Mouse (Mus musculus) cerebellum, postnatal 36 days (tissue): ENCODE data around the gene Agxt.

Source experiments
- DNase-seq, 2 experiments: peaks; one replicate each; pipeline ENCODE4 v3.0.0; 2021 to 2022; ENCODE audit warnings: mixed read lengths in 2 of 2

Agxt gene

GRCm38 (mm10) chr1:93135036-93135526 lies at the start of gene Agxt:
TSS of gene Agxt (plus strand) at chr1:93135240.
- no peak for DNase-seq

- no peak for DNase-seq
Observed at GRCm38 (mm10) chr1:93092582-93092981, 42.5 kb upstream of the Agxt start.

GRCm38 (mm10) chr1:93098956-93099355 lies 36.1 kb upstream of the Agxt start:
- DNase-seq: no peak

GRCm38 (mm10) chr1:93100243-93100575 lies 34.8 kb upstream of the Agxt start:
- peak in 1 of 2 experiments; percentile 49 for DNase-seq

GRCm38 (mm10) chr1:93100576-93101491 lies 34.2 kb upstream of the Agxt start:
- DNase-seq: peak; percentile 64

GRCm38 (mm10) chr1:93101571-93102061 lies 33.4 kb upstream of the Agxt start, which contains the start of gene Kif1a:
TSS of gene Kif1a (minus strand) at chr1:93101951.
- DNase-seq: peak; percentile 83 to 90

- DNase-seq: no peak
Observed at GRCm38 (mm10) chr1:93102700-93103099, 32.3 kb upstream of the Agxt start.

- peak; percentile 69 to 75 for DNase-seq
Observed at GRCm38 (mm10) chr1:93114713-93115463, 20.2 kb upstream of the Agxt start.

- DNase-seq: no peak
Observed at GRCm38 (mm10) chr1:93115471-93115870, 19.6 kb upstream of the Agxt start.

- no peak for DNase-seq
Observed at GRCm38 (mm10) chr1:93118816-93119215, 16.2 kb upstream of the Agxt start.

- no peak for DNase-seq
Observed at GRCm38 (mm10) chr1:93123179-93123854, 11.7 kb upstream of the Agxt start.

GRCm38 (mm10) chr1:93124066-93124465 lies 11.0 kb upstream of the Agxt start:
- no peak for DNase-seq

- no peak for DNase-seq
Observed at GRCm38 (mm10) chr1:93125256-93125655, 9.8 kb upstream of the Agxt start.

- DNase-seq: no peak
Observed at GRCm38 (mm10) chr1:93128209-93128608, 6.8 kb upstream of the Agxt start.

GRCm38 (mm10) chr1:93128710-93129349 lies 6.2 kb upstream of the Agxt start:
- peak; percentile 69 to 70 for DNase-seq

GRCm38 (mm10) chr1:93130242-93130983 lies 4.6 kb upstream of the Agxt start:
- no peak for DNase-seq

GRCm38 (mm10) chr1:93132676-93133075 lies 2.4 kb upstream of the Agxt start:
- no peak for DNase-seq

- DNase-seq: no peak
Observed at GRCm38 (mm10) chr1:93138534-93138933, 3.5 kb downstream of the Agxt start.

- DNase-seq: no peak
Observed at GRCm38 (mm10) chr1:93139713-93140112, 4.7 kb downstream of the Agxt start.

- no peak for DNase-seq
Observed at GRCm38 (mm10) chr1:93142871-93143270, 7.8 kb downstream of the Agxt start.

GRCm38 (mm10) chr1:93144176-93144575 lies 9.1 kb downstream of the Agxt start:
- DNase-seq: no peak
